Mouse (Mus musculus): ENCODE data around the gene Sptb.

- TF ChIP-seq CTCF (IDR thresholded peaks at IDR 0.05; ENCODE audit: low read depth) = no peak
- peak; percentile 64 for TF ChIP-seq EP300 (IDR thresholded peaks at IDR 0.05; ENCODE audit: low read depth)
Measured at GRCm38 (mm10) chr12:76709795-76710350, 474 bp downstream of the Sptb start.

Measured in heart, postnatal 0 days (tissue).